Mouse (Mus musculus) adrenal gland, postnatal 14 days (tissue): ENCODE results near the gene Il11. TPM values are rescaled to one million over a fixed set of nuclear protein-coding genes. Genes with fewer than 3 reads are reported as not detected.

Experiments used
- DNase-seq: peaks from one replicate; pipeline ENCODE4 v3.0.0; 2021; ENCODE audit warnings: mixed read lengths
- total RNA-seq: library from RNA; stranded (reverse); gene quantifications from 2 replicates; pipeline ENCODE4 v1.2.3, GENCODE M21; 2021

Il11 gene
- total RNA-seq, 1 experiment from 2014 or later: not detected

GRCm38 (mm10) chr7:4788499-4789435, 6.1 kb upstream of the Il11 start:
- DNase-seq: peak; percentile 81

- no peak for DNase-seq
Observed at GRCm38 (mm10) chr7:4783667-4784268, 1.1 kb upstream of the Il11 start.

DNA sequence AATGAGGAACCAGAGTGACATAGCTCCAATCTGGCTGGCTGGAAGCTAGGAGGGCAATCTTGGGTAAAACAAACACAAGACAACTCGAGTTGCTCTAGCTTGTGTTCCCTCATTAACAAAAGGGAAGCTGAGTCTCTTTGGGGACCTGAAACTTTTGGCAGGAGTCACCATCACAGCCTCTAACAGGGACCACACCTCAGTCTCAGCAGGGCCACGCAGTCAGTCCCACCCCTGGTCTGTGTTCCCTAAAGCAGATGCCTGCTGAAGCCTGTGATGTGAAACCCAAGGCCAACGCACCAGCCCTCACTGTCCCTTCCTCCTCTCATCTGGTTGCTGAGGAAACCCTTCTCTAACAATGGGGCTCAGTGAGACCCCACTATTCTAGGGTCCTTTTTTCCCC, 529 bp downstream of the Il11 start:
- DNase-seq: no peak

GRCm38 (mm10) chr7:4779921-4780320, 2.7 kb downstream of the Il11 start:
- no peak for DNase-seq

DNA sequence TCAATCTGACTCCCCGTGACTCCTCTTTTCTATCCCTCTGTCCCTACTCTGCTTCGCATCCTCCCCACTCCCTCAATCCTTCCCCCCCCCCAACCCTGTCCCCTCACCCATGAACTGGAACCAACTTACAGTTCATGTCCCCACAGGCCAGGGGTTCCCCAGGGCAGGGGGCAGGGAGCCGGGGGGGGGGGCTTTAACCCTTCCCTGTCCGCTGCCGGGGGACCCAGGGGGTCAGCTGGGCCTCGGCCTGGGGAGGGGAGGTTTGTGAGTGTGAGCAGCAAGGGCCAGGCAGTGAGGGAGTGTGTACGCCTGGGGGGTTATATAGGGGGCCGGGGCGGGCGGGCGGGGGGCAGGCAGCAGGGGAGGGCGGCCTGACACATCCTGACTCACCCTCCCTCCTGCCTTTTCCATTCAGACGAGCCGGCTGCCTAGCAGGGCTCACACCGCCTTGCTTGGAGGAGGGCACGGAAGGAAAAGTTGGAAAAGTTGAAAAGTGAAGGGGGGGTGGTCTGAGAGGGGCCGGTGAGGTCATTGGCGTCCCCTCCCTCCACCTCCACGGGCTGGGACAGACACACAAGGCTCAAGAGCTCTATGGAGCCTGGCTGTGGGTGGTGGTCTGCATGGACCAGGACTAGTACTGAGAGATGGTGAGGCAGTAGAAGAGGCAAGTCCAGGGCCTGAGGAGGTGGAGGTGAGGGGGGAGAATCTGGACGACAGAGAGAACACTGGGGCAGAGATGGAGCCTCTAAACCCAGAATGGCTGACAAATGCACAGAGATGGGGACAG, 4.6 kb downstream of the Il11 start:
- DNase-seq: no peak

- peak; percentile 76 for DNase-seq
Observed at GRCm38 (mm10) chr7:4776861-4777830, 5.5 kb downstream of the Il11 start.

DNA sequence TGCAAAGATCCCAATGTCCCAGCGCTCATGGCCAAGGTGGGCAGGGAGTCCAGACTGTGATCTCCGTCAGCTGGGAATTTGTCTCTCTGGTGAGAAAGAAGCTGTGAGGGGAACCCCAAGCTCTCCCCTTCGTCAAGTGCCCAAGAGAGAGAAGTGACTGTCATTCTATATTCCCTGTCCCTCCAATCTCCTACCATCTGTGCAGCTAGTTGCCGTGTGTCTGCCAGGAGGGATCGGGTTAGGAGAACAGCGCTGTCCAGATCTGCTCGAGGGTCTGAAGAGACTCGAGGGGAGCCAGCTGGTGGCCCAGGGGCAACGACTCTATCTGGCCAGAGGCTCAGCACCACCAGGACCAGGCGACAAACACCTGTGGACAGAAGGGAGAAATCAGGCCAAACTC, 6.5 kb downstream of the Il11 start:
- DNase-seq: no peak

DNA sequence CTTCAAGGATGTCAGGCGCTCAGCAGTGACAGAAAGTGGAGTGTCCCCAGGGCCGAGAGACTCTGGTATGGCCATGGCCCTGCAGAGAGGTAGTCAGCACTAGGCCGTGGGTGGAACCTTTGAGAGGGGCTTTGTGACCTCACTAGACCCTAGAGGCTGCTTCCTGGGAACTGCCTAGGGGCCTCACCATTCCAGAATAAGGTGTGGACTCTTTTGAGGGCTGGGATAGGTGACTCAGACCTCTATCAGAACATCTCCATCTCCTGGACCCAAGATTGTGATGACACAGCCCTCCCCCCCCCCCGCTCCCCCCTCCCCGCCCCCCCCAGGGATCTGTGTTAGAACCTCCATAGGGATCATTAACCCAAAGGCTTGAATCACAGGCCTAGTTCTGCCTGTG, 11.5 kb downstream of the Il11 start, which contains the start of gene Fam71e2:
Fam71e2 (minus strand) TSS at position 101 of the 400 bp plus-strand sequence.
- no peak for DNase-seq

DNA sequence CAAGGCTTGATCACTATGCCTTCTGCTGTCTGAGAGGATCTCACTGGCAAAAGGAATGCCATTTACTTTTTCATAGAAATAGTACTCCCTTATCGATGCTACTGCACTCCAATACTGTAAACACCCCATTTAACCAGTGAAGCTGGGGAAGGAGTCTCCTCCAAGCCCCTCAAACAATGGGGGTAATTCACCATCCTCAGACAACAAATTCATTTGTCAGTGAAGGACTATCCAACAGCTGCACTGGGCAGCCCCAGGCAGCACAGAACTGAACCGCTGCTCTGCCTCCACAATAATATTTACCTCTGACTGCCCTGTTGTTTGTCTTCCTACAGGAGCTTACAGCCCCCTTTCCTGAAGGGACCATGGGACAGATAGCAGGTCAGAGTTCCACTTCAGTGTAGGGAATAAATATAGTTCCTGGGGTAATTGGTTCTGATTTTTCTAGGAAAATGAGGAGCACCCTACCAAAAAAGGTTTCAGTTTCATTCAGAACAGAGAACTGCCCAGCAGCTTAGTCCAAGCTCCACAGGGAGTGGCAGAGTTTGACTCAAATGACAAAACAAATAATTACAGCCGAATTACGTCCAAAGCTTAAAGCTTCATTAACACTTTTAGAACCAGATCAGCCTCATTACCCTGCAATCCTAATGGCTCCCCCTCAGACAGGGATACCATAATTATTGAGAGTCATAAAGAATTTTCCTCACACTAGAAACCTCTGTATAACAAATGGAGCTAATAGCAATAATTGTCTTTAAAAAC, 17.5 kb downstream of the Il11 start:
- DNase-seq: no peak

DNA sequence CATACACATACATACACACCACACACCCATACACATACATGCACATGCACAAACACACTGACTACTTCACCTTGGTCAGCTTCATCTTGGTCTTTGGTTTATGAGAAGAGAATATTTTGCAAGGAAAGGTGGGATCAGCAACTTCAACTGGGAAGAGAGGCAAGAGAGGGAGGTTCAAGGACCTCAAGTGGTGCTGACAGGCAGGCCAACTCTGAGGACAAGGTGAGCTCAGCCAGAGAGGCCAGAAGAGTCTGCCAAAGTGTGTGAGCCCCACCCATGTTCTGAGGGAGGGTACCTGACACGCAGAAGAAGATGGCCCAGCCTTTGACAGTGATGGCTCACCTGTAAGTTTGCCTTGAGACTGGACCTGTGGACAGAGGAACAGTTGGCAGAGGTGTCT, 23.0 kb downstream of the Il11 start:
- DNase-seq: no peak

GRCm38 (mm10) chr7:4752821-4753570, 29.7 kb downstream of the Il11 start, which contains the start of gene Cox6b2:
Gene Cox6b2 (minus strand): TSS chr7:4753094.
- peak; percentile 91 for DNase-seq

DNA sequence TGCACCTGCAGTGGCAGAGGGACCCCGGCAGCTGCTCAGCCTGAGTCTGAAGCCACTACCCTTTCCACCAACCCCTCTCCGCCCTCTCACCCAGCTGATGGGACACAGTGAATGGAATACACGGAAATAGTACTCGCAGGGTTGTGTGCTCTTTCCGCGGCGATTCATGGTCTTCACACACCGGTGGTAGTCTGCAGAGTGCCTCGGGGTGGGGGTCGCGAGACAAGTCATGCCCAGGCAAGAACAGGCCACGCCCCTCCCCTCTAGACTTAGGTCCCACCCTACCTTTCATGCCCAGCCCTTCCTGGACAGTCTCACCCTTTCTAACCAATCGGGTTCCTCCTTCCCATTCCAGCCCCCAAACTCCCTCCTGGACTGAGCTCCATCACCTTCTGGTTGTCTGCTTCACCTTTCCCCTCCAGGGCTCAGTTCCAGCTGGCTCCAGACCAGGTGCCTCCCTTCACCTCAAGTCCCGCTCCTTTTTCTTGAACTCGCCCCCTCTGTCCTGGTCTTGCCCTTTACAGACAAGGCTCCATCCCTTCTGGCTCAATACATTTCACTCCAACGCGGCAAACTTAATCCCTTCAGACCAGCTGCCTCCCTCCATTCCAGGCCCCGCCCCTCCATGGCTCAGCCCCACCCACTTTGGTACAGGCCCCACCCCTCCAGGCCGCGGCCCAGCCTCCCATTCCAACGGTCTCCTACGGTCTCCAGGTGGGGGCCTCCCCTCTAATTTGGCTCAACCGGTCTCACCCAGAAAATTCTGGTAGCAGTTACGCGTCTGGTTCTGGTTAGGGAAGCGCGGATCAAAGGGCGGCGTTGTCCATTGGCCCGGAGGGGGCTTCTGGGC, 30.5 kb downstream of the Il11 start:
- peak; percentile 82 for DNase-seq

- no peak for DNase-seq
Observed at GRCm38 (mm10) chr7:4749169-4749568, 33.5 kb downstream of the Il11 start.

DNA sequence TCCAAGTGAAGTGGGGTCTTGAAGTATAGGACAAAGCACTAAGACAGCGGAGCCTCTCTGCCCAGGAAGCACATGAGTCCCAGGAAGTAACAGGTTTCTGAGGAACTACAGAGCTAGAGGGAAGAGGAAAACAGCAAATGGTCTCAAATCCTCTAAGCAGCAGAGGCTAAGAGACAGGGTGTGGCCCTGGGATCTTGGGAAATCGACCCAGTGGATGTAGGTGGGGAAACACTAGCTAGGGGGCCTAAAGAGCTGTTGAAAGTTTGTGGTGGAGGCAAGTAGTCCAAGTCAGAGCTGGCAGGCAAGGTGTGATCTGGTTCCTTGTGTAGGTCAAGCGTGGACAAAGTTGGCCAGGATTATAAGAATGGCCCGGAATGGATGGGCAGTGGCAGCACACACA, 34.3 kb downstream of the Il11 start:
- DNase-seq: no peak

- no peak for DNase-seq
Observed at GRCm38 (mm10) chr7:4747156-4747899, 35.3 kb downstream of the Il11 start.

GRCm38 (mm10) chr7:4746326-4746980, 36.2 kb downstream of the Il11 start:
- no peak for DNase-seq

- no peak for DNase-seq
Observed at GRCm38 (mm10) chr7:4744886-4745285, 37.8 kb downstream of the Il11 start.

DNA sequence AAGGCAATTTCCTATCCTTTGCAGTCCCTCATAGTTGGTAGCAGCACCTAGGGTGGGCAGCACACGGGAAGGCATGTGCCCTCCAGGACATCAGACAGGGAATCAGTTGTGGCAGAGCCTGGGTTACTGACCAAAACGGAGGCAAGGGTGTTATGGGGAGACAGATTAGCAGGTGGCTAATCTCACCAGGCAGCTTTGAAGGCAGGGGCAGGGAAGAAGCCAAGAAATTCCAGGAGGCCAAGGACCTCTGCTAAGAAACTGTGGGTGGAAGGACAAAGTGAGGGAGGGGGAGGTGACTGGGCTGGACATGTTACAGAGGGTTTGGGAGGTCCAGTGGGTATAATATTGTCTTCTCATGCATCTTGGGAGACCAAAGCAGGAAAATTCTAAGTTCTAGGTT, 39.3 kb downstream of the Il11 start:
- DNase-seq: no peak
